Mouse (Mus musculus) limb, embryonic 13.5 days (tissue): ENCODE results near the gene Tpra1. TPM values are rescaled to one million over a fixed set of nuclear protein-coding genes. Genes with fewer than 3 reads are reported as not detected.

Source experiments
- ATAC-seq: fragments of 200-750 bp; cut with Nextera tagmentation; 2 replicates; pipeline ENCODE4 v1.8.0; 2017; ENCODE audit warnings: low read depth, moderate number of reproducible peaks, moderate TSS enrichment; ENCODE audit not compliant: low FRiP score
- H3K27ac ChIP-seq: fragments of 300-500 bp; sonication (generic); 2 replicates; pipeline ENCODE4 v1.5.1; 2015; ENCODE audit warnings: inconsistent platforms, mild to moderate bottlenecking, moderate library complexity
- H3K27me3 ChIP-seq: fragments of 300-500 bp; sonication (generic); 2 replicates; pipeline ENCODE4 v1.6.1; 2015; ENCODE audit warnings: mild to moderate bottlenecking, inconsistent platforms
- H3K36me3 ChIP-seq: fragments of 300-500 bp; sonication (generic); 2 replicates; pipeline ENCODE4 v1.6.1; 2015; ENCODE audit warnings: inconsistent platforms, mild to moderate bottlenecking, moderate library complexity
- H3K4me1 ChIP-seq: fragments of 300-500 bp; sonication (generic); 2 replicates; pipeline ENCODE4 v1.6.1; 2015; ENCODE audit warnings: inconsistent platforms
- H3K4me2 ChIP-seq: fragments of 300-500 bp; sonication (generic); replicated peaks from 2 replicates; pipeline ENCODE4 v1.6.1; 2015; ENCODE audit warnings: inconsistent platforms, mild to moderate bottlenecking, moderate library complexity
- H3K4me3 ChIP-seq: fragments of 300-500 bp; sonication (generic); 2 replicates; pipeline ENCODE4 v1.5.1; 2015; ENCODE audit warnings: moderate library complexity, mild to moderate bottlenecking, inconsistent platforms
- H3K9ac ChIP-seq: fragments of 300-500 bp; sonication (generic); 2 replicates; pipeline ENCODE4 v1.6.1; 2015; ENCODE audit warnings: mild to moderate bottlenecking, inconsistent platforms
- H3K9me3 ChIP-seq: fragments of 300-500 bp; sonication (generic); 2 replicates; pipeline ENCODE4 v1.6.1; 2016; ENCODE audit warnings: inconsistent platforms
- WGBS: fragments of 180-500 bp; shearing (Covaris S2); methylation state at CpG from one replicate; pipeline ENCODE4 v1.1.7; 2015; 5-methylcytosine and 5-hydroxymethylcytosine counted together
- polyA plus RNA-seq: library from polyadenylated mRNA; unstranded; fragments of >200 nt; fragmentation: Nextera tagmentation; extraction: Ambion mirVana; gene quantifications from 2 replicates; pipeline ENCODE4 v1.2.1, GENCODE M21; 2015

Gene Tpra1
- polyA plus RNA-seq, 1 experiment from 2014 or later, result 89.5 TPM

- Histone ChIP-seq H3K9me3 (no peaks in the 10 kb centered on the region), H3K4me1 (peaks cover 32% of the 10 kb centered on the region), H3K27me3 (peaks cover 10% of the 10 kb centered on the region), H3K4me2 (peak overlapping the region; percentile 96), H3K36me3 (no peaks in the 10 kb centered on the region), H3K9ac (peak overlapping the region; percentile 89), H3K27ac (0 out of 2 replicates have a peak overlapping the region, but pooled peaks have one; percentile 15), H3K4me3 (peak overlapping the region; percentile 87)
- ATAC-seq, result peak; percentile 60
- WGBS, result 1% methylated on average over 72 of the region's 74 CpGs
Measured at GRCm38 (mm10) chr6:88873965-88874867, 27.8 kb upstream of the Tpra1 start.

- peak; percentile 69 for ATAC-seq
- 7% methylated on average over 41 of the region's 63 CpGs for WGBS
Measured at GRCm38 (mm10) chr6:88874868-88875508, 27.1 kb upstream of the Tpra1 start, which contains the start of gene Podxl2. TSS of gene Podxl2 (minus strand) at chr6:88875044.

GRCm38 (mm10) chr6:88879471-88879870 lies 22.6 kb upstream of the Tpra1 start:
- Histone ChIP-seq H3K9me3 (no peaks in the 10 kb centered on the region), H3K36me3 (peaks cover 38% of the 10 kb centered on the region), H3K4me3 (no peak overlapping the region), H3K27ac (no peak overlapping the region), H3K4me2 (no peak overlapping the region), H3K27me3 (peaks cover 10% of the 10 kb centered on the region), H3K4me1 (no peaks in the 10 kb centered on the region), H3K9ac (no peak overlapping the region)
- ATAC-seq, result no peak
- 63% methylated on average over 4 of the region's 4 CpGs for WGBS

More at GRCm38 (mm10) chr6:88874868-88875508, 27.1 kb upstream of the Tpra1 start, which contains the start of gene Podxl2:
- Histone ChIP-seq H3K9me3 (no peaks in the 10 kb centered on the region), H3K27me3 (peaks cover 10% of the 10 kb centered on the region), H3K36me3 (no peaks in the 10 kb centered on the region), H3K4me1 (peaks cover 32% of the 10 kb centered on the region), H3K4me2 (peak within 1 kb of the TSS; percentile 96), H3K27ac (0 out of 2 replicates have a peak within 1 kb of the TSS, but pooled peaks have one; percentile 15), H3K9ac (peak within 1 kb of the TSS; percentile 89), H3K4me3 (peak within 1 kb of the TSS; percentile 87)

- H3K36me3 ChIP-seq, result peaks cover 56% of the 10 kb centered on the region
Measured at GRCm38 (mm10) chr6:88881334-88881733, 20.7 kb upstream of the Tpra1 start.

DNA sequence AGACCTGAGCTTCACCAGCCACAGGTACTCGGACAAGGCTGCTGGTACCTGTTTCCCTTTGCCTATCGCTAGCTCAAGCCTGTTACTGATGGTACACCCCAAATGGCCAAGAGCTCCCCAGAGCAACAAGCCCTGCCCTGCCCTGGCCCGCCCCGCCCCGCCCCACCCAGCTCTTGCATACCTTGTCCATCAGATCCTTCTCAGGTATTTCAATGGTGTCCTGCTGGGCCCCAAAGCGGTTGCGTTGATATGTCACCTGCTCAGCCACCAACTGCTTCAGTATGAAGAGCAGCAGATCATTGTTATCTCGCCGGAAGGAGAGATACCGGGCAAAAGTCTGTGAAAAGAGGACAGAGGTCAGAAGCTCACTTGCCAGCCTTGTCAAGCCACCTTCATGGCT lies 17.9 kb upstream of the Tpra1 start:
- Histone ChIP-seq H3K9me3 (no peaks in the 10 kb centered on the region), H3K27me3 (no peaks in the 10 kb centered on the region), H3K27ac (no peak overlapping the region), H3K4me2 (no peak overlapping the region), H3K36me3 (peaks cover 85% of the 10 kb centered on the region), H3K9ac (no peak overlapping the region), H3K4me3 (no peak overlapping the region), H3K4me1 (no peaks in the 10 kb centered on the region)
- no peak for ATAC-seq
- 92% methylated on average over 10 of the region's 10 CpGs for WGBS

More at GRCm38 (mm10) chr6:88881334-88881733, 20.7 kb upstream of the Tpra1 start:
- no peak for ATAC-seq
- Histone ChIP-seq H3K9ac (no peak overlapping the region), H3K9me3 (no peaks in the 10 kb centered on the region), H3K27me3 (no peaks in the 10 kb centered on the region), H3K4me1 (no peaks in the 10 kb centered on the region), H3K4me2 (no peak overlapping the region), H3K27ac (no peak overlapping the region), H3K4me3 (no peak overlapping the region)
- 89% methylated on average over 7 of the region's 7 CpGs for WGBS

- peaks cover 90% of the 10 kb centered on the region for H3K36me3 ChIP-seq
- H3K4me1 ChIP-seq, result no peaks in the 10 kb centered on the region
- H3K9ac ChIP-seq, result no peak overlapping the region
- no peak for ATAC-seq
- H3K4me3 ChIP-seq, result no peak overlapping the region
- H3K9me3 ChIP-seq, result no peaks in the 10 kb centered on the region
- WGBS, result 96% methylated on average over 17 of the region's 17 CpGs
- no peak overlapping the region for H3K27ac ChIP-seq
- H3K27me3 ChIP-seq, result no peaks in the 10 kb centered on the region
- no peak overlapping the region for H3K4me2 ChIP-seq
Measured at GRCm38 (mm10) chr6:88884690-88885089, 17.4 kb upstream of the Tpra1 start.

- Histone ChIP-seq H3K9me3 (no peaks in the 10 kb centered on the region), H3K36me3 (peaks cover 97% of the 10 kb centered on the region), H3K9ac (no peak overlapping the region), H3K27me3 (no peaks in the 10 kb centered on the region), H3K27ac (no peak overlapping the region), H3K4me2 (no peak overlapping the region), H3K4me1 (no peaks in the 10 kb centered on the region), H3K4me3 (no peak overlapping the region)
- whole genome bisulfite sequencing, result 94% methylated on average over 12 of the region's 12 CpGs
- no peak for ATAC-seq
Measured at GRCm38 (mm10) chr6:88885644-88886416, 16.2 kb upstream of the Tpra1 start.

DNA sequence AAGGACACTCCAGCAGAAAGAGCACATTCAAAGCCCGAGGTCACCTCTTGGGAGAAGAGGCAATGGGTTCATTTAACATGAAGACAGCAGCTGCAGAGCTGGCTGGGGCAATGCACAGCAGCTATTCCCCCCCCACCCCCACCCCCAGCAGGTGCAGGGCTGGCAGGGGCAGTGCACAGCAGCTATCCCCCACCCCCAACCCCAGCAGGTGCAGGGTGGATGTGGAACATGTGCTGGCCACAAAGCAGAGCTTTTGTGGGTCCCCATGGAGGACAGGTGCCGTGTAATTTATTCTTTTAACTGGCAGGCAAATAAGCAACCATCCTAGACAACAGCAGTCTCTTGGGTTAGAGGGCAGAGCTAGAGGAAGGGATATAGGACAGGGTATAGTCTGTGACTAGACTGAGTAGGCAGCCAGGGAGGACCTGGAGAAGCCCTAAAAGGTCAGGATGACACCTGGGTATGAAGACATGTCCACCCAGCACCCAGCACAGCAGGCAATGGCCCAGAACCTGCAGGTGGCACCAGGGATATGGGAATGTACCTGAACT lies 15.6 kb upstream of the Tpra1 start:
- ATAC-seq, result peak; percentile 80; the same call in 1 of the 2 replicates
- 63% methylated on average over 2 of the region's 2 CpGs for WGBS

DNA sequence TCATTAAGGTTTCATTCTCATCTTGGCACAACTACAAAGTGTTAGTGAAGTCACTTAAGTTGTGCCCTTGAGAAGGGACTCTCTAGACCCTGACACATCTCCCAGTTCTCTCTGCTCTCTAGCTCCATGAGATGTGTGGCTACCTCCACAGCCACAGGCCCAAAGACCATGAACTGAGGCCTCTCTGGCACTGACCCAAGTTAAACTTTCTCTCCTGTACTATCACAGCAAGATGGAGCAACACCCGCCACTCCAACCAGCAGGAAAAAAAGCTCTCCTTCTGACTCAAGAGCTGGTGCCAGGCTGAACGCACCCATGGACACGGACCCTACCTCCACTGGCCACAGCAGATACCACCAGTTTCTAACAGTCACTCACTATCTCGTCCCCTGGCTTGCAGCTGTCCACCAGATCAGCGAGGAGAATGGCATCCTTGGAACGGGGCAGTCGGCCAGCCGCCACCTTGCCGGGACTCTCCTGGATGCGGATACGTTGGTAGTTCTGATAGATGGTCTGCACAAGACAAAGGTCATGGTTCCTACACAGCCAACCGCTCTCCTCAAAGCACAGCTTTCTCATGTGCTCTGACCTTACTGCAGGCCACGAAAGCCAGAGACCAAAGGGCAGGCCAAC lies 12.5 kb upstream of the Tpra1 start:
- Histone ChIP-seq H3K36me3 (peaks cover 99% of the 10 kb centered on the region), H3K27ac (no peak overlapping the region), H3K9ac (no peak overlapping the region), H3K4me2 (no peak overlapping the region), H3K27me3 (no peaks in the 10 kb centered on the region), H3K9me3 (no peaks in the 10 kb centered on the region), H3K4me3 (no peak overlapping the region), H3K4me1 (no peaks in the 10 kb centered on the region)
- WGBS, result 91% methylated on average over 13 of the region's 13 CpGs
- no peak for ATAC-seq

More for the DNA sequence above, 15.6 kb upstream of the Tpra1 start:
- Histone ChIP-seq H3K27me3 (no peaks in the 10 kb centered on the region), H3K9me3 (no peaks in the 10 kb centered on the region), H3K9ac (no peak overlapping the region), H3K4me2 (no peak overlapping the region), H3K36me3 (peaks cover 98% of the 10 kb centered on the region), H3K4me1 (no peaks in the 10 kb centered on the region), H3K27ac (no peak overlapping the region), H3K4me3 (no peak overlapping the region)

DNA sequence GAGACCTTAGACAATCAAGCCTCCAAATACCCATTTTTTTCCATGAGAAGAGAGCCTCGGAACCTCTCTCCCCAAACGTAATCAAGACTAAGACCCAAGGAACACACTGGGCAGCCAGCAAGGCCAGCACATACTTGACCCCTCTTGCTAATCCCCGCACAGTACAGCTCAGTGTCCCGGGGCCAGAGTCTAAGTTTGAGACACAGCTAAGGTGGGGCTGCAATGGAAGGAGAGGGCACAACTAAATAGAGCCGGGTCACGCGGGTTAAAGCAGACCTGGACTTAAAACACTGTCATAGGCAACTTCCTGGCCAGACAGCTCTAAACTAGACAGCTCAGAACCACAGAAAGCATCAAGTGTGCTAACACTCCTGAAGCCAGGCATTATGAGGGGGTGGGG lies 11.2 kb upstream of the Tpra1 start:
- Histone ChIP-seq H3K36me3 (peaks cover 99% of the 10 kb centered on the region), H3K27ac (no peak overlapping the region), H3K4me1 (peaks cover 6% of the 10 kb centered on the region; the same call in 1 of the 2 replicates), H3K4me2 (no peak overlapping the region), H3K27me3 (no peaks in the 10 kb centered on the region), H3K4me3 (no peak overlapping the region), H3K9me3 (no peaks in the 10 kb centered on the region), H3K9ac (no peak overlapping the region)
- WGBS, result 90% methylated on average over 7 of the region's 7 CpGs
- ATAC-seq, result no peak

GRCm38 (mm10) chr6:88893559-88893958 lies 8.5 kb upstream of the Tpra1 start:
- H3K36me3 ChIP-seq, result peaks cover 83% of the 10 kb centered on the region
- WGBS, result 65% methylated on average over 5 of the region's 5 CpGs

More at GRCm38 (mm10) chr6:88893559-88893958, 8.5 kb upstream of the Tpra1 start:
- Histone ChIP-seq H3K4me2 (no peak overlapping the region), H3K4me1 (peaks cover 21% of the 10 kb centered on the region), H3K27me3 (no peaks in the 10 kb centered on the region), H3K9ac (no peak overlapping the region), H3K9me3 (no peaks in the 10 kb centered on the region), H3K27ac (no peak overlapping the region), H3K4me3 (no peak overlapping the region)
- ATAC-seq, result no peak
